Mouse (Mus musculus) ZHBTc4 (cell line): ENCODE results near the gene 1700029J07Rik.

Experiments
- DNase-seq: peaks from one replicate; pipeline ENCODE4 v3.0.0-alpha.2; 2011; ENCODE audit warnings: low read depth, low spot score

Gene 1700029J07Rik

DNA sequence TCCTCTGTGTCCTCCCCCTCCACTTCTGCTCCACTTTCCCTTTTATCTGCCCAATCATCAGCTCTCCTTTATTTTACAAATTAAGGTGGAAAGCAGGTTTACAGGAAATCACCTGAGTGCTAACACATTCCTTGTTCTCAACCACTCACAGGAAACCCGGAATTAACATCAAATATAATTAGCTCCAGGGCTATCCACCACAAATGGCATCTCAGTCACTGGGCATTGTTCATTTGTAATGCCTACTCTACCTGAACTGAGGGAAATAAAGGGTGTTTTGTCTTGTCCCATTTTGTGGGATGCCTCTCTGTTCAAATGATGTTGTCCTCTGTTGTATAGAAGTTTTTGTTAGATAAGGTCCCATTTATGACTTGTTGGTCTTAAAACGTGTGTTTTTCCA lies 24.4 kb downstream of the 1700029J07Rik start:
- peak; percentile 60 for DNase-seq

DNA sequence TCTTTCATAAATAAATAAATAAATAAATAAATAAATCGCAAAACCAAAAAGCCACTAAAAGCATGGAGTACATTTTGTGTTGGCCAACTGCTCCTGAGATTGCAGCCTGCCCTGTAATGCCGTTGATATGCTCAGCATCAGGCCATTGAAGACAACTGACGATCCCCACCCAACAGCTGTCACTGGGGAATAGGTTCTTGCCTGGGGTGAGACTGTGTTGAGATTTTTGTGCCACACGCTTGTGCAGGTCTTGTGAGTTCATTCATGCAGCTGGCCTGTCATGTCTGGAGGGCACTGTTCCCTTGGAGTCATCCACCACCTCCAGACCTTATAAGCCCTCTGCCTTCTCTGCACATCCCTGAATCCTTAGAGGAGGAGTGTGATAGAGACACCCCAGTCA lies 28.8 kb downstream of the 1700029J07Rik start:
- no peak for DNase-seq

DNA sequence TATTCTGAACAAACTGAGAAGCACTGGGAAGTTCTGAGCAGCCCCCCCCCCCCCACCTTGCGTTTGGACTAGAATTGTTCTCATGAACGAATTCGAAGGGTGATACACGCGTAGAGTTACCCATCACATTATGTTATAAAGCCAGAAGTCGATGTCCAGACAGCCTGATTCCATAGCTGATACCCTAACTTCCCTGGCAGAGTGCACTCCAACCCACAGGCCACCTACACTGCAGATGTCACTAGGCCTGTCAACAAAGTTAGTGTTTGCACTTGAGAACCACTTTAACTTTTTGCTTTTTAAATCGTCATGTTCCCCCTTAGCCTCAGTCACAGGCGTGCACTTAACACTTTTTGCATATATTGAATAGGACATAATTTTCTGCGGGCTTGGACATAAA lies 38.1 kb downstream of the 1700029J07Rik start:
- DNase-seq: no peak

DNA sequence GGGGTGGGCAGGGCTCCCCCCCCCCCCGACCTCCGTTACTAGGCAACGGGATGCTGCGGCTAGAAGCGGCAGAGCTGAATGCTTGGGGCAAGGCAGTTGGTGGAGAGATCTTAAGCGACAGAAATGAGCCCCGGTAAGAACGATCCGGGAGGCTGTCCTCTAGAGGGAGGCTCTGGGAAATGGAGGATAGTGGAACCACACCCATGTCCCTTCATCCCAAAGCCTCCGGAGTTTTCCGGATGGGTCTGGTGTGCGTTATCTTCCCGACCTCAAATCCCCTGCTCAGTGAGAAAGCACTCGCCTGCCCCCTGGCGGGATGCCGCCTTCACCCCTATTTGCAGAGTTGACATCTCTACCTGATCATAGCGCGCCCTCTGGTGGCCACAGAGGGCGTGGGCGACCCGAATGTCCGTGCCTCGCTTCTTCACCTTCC lies 40.5 kb downstream of the 1700029J07Rik start, which contains the start of gene Ccdc110:
Gene Ccdc110 (plus strand): TSS at position 38 of the 433 bp plus-strand sequence.
- peak; percentile 95 for DNase-seq

DNA sequence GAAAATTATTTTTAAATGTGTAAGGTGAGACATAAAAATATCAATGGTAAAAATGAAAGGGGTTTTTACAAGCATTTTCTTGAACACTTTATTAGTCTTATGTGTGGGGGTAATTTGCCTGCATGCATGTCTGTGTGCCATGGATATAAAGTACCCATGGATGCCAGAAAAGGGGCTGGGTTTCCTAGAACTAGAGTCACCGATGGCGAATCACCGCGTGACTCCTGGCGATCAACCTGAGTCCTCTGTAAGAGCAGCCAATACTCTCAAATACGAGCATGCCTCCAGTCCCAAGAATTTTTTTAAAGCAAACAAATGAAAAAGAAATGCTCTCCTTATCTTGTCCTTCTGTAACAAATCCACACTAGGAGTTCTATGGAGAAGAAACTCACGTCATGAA lies 52.9 kb downstream of the 1700029J07Rik start:
- no peak for DNase-seq

DNA sequence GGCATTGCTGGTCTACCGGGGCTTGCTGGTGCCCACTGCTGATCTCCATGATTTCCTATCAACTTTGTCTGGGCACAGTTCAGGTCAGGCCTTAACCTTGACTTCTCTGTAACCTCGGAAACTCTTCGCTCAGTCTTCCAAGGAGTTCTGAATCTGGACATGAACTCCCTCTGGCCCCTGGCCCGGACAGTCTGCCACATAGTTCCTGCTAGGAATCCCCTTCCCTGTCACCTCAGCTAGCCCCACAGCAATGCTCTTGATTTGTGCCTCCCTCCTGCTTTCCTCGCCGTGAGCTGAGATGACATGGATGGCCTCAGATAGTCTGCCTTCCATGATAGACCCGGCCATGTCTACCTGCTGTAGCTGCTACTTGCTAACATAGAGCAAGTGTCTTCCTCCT lies 54.7 kb downstream of the 1700029J07Rik start:
- DNase-seq: no peak

DNA sequence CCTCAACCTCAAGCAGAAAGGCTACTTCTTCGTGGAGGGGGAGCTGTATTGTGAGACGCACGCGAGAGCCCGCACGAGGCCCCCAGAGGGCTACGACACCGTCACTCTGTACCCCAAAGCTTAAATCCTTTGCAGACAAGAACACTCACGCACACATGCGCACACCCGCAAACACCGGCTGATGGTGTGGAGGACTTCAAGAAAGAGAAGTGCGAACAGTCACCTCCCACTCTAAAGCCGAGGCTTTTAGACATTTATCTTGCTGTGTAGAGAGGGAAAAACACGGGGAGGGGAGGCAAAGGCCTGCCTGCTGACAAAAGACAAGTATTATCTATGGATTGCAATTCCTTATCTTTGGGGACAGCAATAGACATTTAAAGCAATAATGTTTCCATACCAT lies 56.2 kb downstream of the 1700029J07Rik start:
- DNase-seq: no peak

DNA sequence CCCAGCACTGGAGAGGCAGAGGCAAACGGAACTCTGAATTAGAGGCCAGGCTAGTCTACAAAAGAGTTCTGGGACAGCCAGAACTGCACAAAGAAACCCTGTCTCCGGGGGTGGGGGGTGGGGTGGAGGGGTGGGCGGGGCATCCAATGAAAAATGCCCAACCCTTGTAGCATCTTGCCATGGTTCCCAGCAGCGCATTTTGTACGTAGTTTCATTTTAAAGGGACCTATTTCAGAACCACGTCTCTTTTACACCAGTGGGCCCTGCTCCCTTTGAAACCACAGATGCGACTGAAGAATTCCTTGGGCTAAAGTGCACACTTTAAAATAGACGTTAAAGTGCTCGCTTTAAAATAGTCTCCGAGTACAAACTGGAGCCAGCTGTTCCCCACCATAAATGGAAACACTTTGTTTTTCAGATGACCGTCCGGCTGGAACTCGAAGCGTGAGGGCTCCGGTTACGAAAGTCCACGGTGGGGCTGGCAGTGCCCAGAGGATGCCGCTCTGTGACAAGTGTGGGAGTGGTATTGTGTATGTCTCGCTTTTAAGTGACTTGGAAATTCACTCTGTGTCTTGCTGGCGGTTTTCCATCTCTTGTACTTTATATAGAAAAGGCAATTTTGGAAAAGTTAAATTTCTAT lies 57.9 kb downstream of the 1700029J07Rik start:
- DNase-seq: no peak

DNA sequence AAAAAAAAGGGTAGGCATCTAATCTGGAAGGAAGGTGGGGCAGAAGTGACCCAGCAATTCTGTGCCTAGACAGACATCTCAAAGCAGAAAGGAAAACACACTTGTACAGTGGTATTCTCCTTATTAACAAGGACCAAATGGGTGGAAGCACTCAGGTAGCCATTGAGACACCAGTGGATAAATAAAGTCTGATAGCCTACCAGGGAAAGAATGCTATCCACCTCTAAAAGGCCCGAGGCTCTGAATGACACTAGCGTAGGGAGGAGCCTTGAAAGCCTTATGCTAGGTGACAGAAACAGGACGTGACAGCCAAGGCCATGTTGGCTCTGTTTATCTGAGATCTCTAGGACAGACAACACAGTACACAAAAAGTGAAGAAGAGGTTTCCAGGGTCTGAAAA lies 58.6 kb downstream of the 1700029J07Rik start:
- DNase-seq: peak; percentile 43

DNA sequence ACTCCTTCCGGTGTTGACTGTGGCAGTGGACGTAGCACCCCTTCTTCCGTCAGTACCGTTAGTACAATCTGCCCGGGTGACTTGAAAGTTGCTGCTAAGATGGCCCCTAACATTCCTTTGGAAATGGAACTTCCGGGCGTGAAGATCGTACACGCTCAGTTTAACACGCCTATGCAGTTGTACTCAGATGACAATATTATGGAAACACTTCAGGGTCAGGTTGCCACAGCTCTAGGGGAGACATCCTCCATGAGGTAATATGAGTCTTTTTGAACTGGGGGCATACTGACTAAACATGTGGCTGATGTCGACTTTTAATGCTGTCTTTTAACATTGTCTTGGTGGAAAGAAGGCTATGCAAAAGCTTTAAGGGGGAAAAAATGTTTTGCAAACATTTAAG lies 61.3 kb downstream of the 1700029J07Rik start:
- no peak for DNase-seq

DNA sequence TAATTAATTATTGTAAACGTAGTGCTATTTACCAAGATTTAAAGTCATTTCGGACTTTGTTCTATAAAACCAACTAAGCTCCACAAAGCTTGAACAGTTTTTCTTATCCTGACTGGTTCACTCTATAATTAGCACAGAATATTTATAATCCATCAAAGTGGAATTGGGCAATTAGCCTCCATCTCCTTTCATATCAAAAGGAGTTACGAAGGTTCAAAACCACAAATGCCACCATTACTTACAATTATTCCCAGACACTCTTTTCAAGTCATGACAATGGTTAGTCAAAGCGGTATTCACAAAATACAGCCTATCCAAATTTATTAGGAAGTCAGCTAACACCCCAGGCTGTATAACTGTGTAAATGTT lies 68.8 kb downstream of the 1700029J07Rik start:
- DNase-seq: no peak

DNA sequence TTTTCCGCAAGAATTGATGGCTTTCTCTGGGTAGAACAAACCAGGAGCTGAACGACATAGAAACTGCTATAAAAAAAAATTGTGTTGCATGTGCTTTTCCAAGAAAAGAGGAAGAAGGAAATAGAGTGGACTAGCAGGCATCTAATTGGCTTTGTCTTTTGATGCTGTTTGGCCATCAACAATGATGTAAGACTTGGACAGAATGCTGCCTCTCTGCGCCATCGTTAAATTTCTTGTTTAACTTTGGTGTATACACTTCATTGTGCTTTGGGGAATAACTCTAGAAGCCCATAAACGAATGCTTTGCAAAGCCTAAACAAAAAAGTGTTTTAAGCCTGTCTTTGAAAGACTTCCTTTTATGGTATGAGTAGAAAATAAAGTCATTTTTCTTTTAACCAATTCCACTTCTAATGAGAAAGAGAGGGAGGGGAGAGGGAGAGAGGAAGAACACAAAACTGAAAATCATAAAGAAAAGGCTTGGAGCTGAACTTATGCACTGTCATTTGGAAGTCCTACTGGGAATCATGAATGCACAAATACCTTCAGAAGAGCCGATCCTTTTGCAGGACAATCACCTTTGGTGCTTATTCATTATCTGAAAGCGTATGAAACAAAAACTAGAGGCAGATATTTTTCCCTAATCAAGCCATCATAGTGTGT lies 69.3 kb downstream of the 1700029J07Rik start:
- no peak for DNase-seq

DNA sequence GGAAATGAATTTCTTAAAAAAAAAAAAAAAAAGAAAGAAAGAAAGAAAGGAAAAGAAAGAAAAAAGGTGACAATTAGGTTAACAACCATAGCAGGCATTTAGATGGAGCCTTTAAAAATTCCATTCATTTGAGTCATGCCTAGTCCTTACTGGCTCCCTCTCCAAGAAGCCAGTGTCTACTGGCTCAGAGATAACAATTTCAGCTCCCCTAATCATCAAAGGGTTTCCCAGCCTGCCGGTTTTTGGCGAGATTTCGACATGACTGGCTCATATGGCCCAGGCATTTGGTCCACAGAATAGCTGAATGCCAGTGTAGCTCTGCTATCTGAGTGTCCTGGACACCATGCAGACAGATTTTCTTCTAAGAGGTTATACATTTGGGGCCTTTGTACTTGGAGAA lies 71.4 kb downstream of the 1700029J07Rik start:
- no peak for DNase-seq
